In the genomic region with DNA sequence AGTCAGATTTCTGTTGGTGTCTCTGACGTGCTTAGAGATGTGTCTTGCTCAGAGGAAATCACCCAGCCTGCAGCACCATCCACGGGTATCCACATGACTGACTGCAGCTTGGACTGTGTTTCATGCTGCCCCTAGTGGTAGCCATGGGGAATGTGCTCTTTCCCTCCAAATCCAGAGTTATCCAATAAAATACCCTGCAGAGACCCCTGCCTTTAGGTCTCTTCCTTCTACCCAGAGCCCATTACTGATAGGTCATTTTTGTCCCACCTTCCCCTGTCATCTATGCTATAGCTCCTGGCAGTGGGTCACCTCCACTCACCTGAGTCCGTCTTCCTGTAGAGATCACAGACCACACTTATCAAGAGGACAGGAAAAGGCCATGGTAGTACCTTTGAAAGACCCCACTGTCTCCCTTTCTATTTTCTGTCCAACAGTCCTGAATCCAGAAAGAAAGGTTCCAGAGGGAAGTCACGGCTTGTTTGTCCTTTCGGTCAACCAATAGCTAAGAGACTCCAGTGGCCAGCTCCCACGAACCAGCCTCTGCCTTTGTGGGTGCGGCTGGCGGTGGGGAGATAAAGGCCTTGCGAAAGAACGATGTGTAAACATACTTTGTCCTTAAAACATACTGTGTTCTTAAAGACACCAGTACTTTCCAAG, we compare ENCODE assay signal across 1 mouse cellular context.
TF ChIP-seq lines count a peak whose summit lies in the region.

No protein-coding gene starts in this region.

TF ChIP-seq in MEL, 35 proteins besides CTCF, POLR2A, EP300 and RAD21:
- TF ChIP-seq MXI1 (IDR thresholded peaks at IDR 0.05; ENCODE audit: low read depth, low read length), result no peak
- no peak for TF ChIP-seq MAZ (IDR thresholded peaks at IDR 0.05; ENCODE audit: low read depth, low read length)
- no peak; the same call in 1 of the 2 replicates for TF ChIP-seq POLR2AphosphoS2 (IDR thresholded peaks at IDR 0.05; ENCODE audit: low read length)
- peak; percentile 46; the same call in 1 of the 2 replicates for TF ChIP-seq MYC (IDR thresholded peaks at IDR 0.05; ENCODE audit: low read depth, low read length)
- no peak for TF ChIP-seq USF2 (IDR thresholded peaks at IDR 0.05; ENCODE audit: borderline replicate concordance in 1 of 2, insufficient read depth in 1 of 2, low read depth in 1 of 2, low read length in 2 of 2)
- peak; percentile 77 for TF ChIP-seq TAL1 (IDR thresholded peaks at IDR 0.05; ENCODE audit: low read length)
- no peak for TF ChIP-seq TBP (IDR thresholded peaks at IDR 0.05; ENCODE audit: low read depth, low read length)
- TF ChIP-seq GATA1 (IDR thresholded peaks at IDR 0.05; ENCODE audit: low read depth, low read length), result peak; percentile 54
- TF ChIP-seq GABPA (IDR thresholded peaks at IDR 0.05; ENCODE audit: low read depth, low read length), result no peak
- no peak for TF ChIP-seq TCF12 (IDR thresholded peaks at IDR 0.05; ENCODE audit: low read depth, low read length)
- TF ChIP-seq USF1 (IDR thresholded peaks at IDR 0.05; ENCODE audit: low read depth, low read length), result peak; percentile 41; the same call in 1 of the 2 replicates
- TF ChIP-seq E2F4 (IDR thresholded peaks at IDR 0.05; ENCODE audit: borderline replicate concordance, low read depth, low read length), result no peak
- no peak for TF ChIP-seq UBTF (IDR thresholded peaks at IDR 0.05; ENCODE audit: borderline replicate concordance, insufficient read depth, low read depth, low read length)
- TF ChIP-seq SIN3A (IDR thresholded peaks at IDR 0.05; ENCODE audit: low read length), result peak; percentile 39; the same call in 1 of the 2 replicates
- no peak for TF ChIP-seq POLR2AphosphoS5 (IDR thresholded peaks at IDR 0.05; ENCODE audit: borderline replicate concordance, low read depth, low read length)
- TF ChIP-seq CHD1 (IDR thresholded peaks at IDR 0.05; ENCODE audit: low read depth, low read length), result no peak
- peak; percentile 24; the same call in 1 of the 2 replicates for TF ChIP-seq SMC3 (IDR thresholded peaks at IDR 0.05; ENCODE audit: low read depth, low read length)
